Mouse (Mus musculus): ENCODE results near the gene Prkcg.

DNA sequence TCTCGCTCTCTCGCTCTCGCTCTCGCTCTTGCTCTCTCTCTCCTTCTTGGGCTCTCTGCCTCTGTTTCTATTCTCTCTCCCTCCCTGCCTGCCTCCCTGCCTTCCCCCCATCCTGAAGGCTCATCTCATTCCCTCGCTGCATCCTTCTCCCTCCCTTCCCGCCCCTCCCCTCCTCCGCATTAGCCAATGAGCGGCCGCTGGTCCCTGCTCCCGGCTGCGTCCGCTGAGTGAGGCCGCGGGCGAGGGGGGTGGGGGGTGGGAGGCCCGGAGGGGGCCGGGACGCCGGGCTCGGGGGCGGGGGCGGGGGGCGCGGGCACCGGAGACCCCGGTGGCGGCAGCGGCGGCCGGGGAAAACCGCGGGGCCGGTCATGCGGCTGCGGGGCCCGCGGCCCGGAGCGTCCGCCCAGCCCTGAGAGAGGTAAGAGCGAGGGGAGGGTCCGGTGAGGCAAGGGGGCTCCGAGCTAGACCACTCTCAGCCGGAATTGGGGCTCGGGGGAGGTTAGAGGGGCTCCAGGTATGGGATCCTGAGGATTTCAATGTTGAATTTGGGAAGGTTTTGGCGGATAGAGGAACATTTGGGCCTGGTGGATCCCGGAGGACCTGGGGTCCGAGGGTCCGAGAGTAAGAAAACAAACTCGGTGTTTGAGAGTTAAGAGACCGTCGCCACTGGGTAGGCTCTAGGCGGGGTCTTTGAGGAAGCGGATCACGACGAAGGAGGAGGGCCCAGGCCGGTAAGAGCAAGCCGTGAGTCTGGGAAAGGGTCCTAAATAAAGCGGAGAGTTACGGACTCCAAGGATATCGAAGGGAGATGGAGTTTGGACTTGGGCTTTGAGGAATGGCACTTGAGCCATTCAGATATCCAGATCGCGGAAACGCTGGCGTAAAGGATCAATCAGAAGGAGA is 43.9 kb downstream of the Prkcg start, which contains the start of gene Cacng7:
- TF ChIP-seq POLR2A (IDR thresholded peaks at IDR 0.05; ENCODE audit: extremely low read depth, insufficient read depth, low read length) = peak; percentile 52; the same call in 1 of the 2 replicates
- TF ChIP-seq CTCF (IDR thresholded peaks at IDR 0.05; ENCODE audit: extremely low read depth, insufficient read depth, low read length) = no peak

Measured in cortical plate, adult 2 months (tissue).